Mouse (Mus musculus) frontal cortex, postnatal 10 days (tissue): Measurements from ENCODE around the gene Igfbp3.

Source experiments
- DNase-seq, 2 experiments: peaks; one replicate each; pipeline ENCODE4 v3.0.0; 2022; ENCODE audit warnings: low spot score in 2 of 2, mixed read lengths in 1 of 2

Gene Igfbp3

GRCm38 (mm10) chr11:7161502-7162174 is 52.1 kb downstream of the Igfbp3 start:
- no peak for DNase-seq

GRCm38 (mm10) chr11:7160637-7161101 is 53.1 kb downstream of the Igfbp3 start:
- DNase-seq: no peak

GRCm38 (mm10) chr11:7160146-7160545 is 53.6 kb downstream of the Igfbp3 start:
- DNase-seq: no peak

GRCm38 (mm10) chr11:7158196-7158595 is 55.5 kb downstream of the Igfbp3 start:
- DNase-seq: no peak

GRCm38 (mm10) chr11:7156427-7156826 is 57.3 kb downstream of the Igfbp3 start:
- no peak for DNase-seq
